In the genomic region with DNA sequence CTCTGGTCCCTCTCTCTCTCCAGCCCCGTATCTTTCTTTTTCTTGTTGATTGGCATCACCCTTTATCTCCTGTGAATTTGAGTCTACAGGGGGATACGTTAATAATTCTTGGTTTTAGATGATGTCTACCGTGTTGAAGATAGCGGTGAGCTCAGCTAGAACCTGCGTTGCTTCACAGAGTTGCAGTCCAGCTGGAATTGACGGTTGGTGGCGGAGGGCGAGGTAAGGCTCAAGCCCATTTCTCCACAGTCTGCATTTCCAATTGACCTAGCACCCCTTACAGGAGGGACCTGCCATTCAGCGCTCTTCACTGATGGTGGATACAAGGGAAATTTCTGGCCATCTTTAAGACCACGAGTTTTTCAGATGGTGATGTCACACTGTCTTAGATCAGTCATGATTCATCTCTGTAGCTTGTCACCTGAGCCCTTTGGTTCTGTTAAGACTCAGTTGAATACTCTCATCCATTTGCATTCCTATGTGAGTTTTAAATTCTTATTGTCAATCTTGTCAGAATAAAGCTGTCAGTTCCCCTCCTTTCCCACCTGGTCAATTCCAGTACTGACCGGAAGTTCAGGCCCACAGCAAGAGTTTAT, we compare ENCODE assay signal across 24 mouse cellular contexts. TPM values are rescaled to one million over a fixed set of nuclear protein-coding genes. Genes with fewer than 3 reads are reported as not detected.
DNase-seq lines count a peak whose midpoint lies in the region; ATAC-seq and TF ChIP-seq lines count a peak whose summit lies in the region.
"Had no signal": no experiment of that assay in that cellular context is flagged by ENCODE, and none has a peak within 500 bp of the region (broad histone marks: within the 10 kb centered on the region; RNA-seq: fewer than 3 reads in every experiment).

No protein-coding gene starts in this region.

- no peak for ATAC-seq in midbrain, embryonic 11.5 days (ENCODE audit: low FRiP score)
- no peak for ATAC-seq in midbrain, embryonic 16.5 days
- ATAC-seq: activated CD4-positive, CD25-positive, alpha-beta regulatory T cell, adult 4 months; CD4-positive, CD25-positive, alpha-beta regulatory T cell, adult 4 months; Patski had no signal

- TF ChIP-seq POLR2A in CH12.LX (IDR thresholded peaks at IDR 0.05; ENCODE audit: low read depth, low read length), result no peak

- WGBS in heart, embryonic 10.5 days, result 69% methylated on average over 11 of the region's 11 CpGs
- WGBS in midbrain, embryonic 11.5 days, result 78% methylated on average over 11 of the region's 11 CpGs
- WGBS in midbrain, embryonic 16.5 days, result 79% methylated on average over 11 of the region's 11 CpGs

- H3K27me3 ChIP-seq in heart, embryonic 10.5 days (ENCODE audit: insufficient read depth, poor library complexity, severe bottlenecking), result peaks cover 9% of the 10 kb centered on the region; the same call in 1 of the 2 replicates
- no peaks in the 10 kb centered on the region for H3K27me3 ChIP-seq in midbrain, embryonic 11.5 days (ENCODE audit: control insufficient read depth, insufficient read depth, low read length)
- H3K27me3 ChIP-seq in midbrain, embryonic 16.5 days (ENCODE audit: control insufficient read depth, insufficient read depth, low read depth, low read length), result no peaks in the 10 kb centered on the region; the same call in 1 of the 2 replicates
- no peaks in the 10 kb centered on the region for H3K27me3 ChIP-seq in CH12.LX (replicated peaks)

- TF ChIP-seq EP300 in CH12.LX (IDR thresholded peaks at IDR 0.05; ENCODE audit: low read length), result peak; percentile 44; the same call in 1 of the 2 replicates

- no peak overlapping the region for H3K4me3 ChIP-seq in heart, embryonic 10.5 days
- no peak overlapping the region for H3K4me3 ChIP-seq in midbrain, embryonic 11.5 days (ENCODE audit: low read depth, low read length)
- H3K4me3 ChIP-seq in midbrain, embryonic 16.5 days (ENCODE audit: low read depth, low read length), result no peak overlapping the region
- H3K4me3 ChIP-seq in CH12.LX (replicated peaks in 1 of 3; ENCODE audit: low read depth in 2 of 3, low read length in 2 of 3, poor library complexity in 1 of 3), result no peak overlapping the region

- TF ChIP-seq RAD21 in CH12.LX (IDR thresholded peaks at IDR 0.05; ENCODE audit: low read depth, low read length), result no peak

- no peaks in the 10 kb centered on the region for H3K79me2 ChIP-seq in CH12.LX (replicated peaks; ENCODE audit: control insufficient read depth, extremely low read depth, insufficient read depth, poor library complexity, severe bottlenecking)

- dilution Hi-C loops in CH12.LX (cut with MboI; ENCODE audit: extremely low pct_ligation_motif_present, extremely low pct_unique_long_range_greater_than_20kb, low sequenced_read_pairs), result no loop called here

- no peak overlapping the region for H3K27ac ChIP-seq in heart, embryonic 10.5 days
- no peak overlapping the region for H3K27ac ChIP-seq in midbrain, embryonic 11.5 days (ENCODE audit: low read depth, low read length)
- no peak overlapping the region for H3K27ac ChIP-seq in midbrain, embryonic 16.5 days (ENCODE audit: low read length)
- no peak overlapping the region for H3K27ac ChIP-seq in CH12.LX (ENCODE audit: insufficient read depth, low read depth)

- no peak for TF ChIP-seq CTCF in CH12.LX (conservative IDR thresholded peaks at IDR 0.05 in 1 of 2, IDR thresholded peaks at IDR 0.05 in 1 of 2; ENCODE audit: low read depth in 2 of 2, low read length in 2 of 2)

- no peaks in the 10 kb centered on the region for H3K9me3 ChIP-seq in heart, embryonic 10.5 days
- H3K9me3 ChIP-seq in midbrain, embryonic 11.5 days (ENCODE audit: control insufficient read depth, low read length), result no peaks in the 10 kb centered on the region; the same call in 1 of the 2 replicates
- H3K9me3 ChIP-seq in midbrain, embryonic 16.5 days (replicated peaks; ENCODE audit: control insufficient read depth, low read length, poor library complexity, severe bottlenecking), result no peaks in the 10 kb centered on the region
- no peaks in the 10 kb centered on the region for H3K9me3 ChIP-seq in CH12.LX (replicated peaks; ENCODE audit: low read length)

- no peak overlapping the region for H3K9ac ChIP-seq in midbrain, embryonic 11.5 days (ENCODE audit: low read length)
- H3K9ac ChIP-seq in midbrain, embryonic 16.5 days (ENCODE audit: low read depth, low read length), result no peak overlapping the region
- no peak overlapping the region for H3K9ac ChIP-seq in CH12.LX (ENCODE audit: insufficient read depth, low read depth)

- no peaks in the 10 kb centered on the region for H3K36me3 ChIP-seq in heart, embryonic 10.5 days
- H3K36me3 ChIP-seq in midbrain, embryonic 11.5 days (ENCODE audit: control insufficient read depth, insufficient read depth, low read length), result no peaks in the 10 kb centered on the region
- H3K36me3 ChIP-seq in midbrain, embryonic 16.5 days (ENCODE audit: control insufficient read depth, insufficient read depth, low read length), result no peaks in the 10 kb centered on the region
- no peaks in the 10 kb centered on the region for H3K36me3 ChIP-seq in CH12.LX (replicated peaks in 1 of 2; ENCODE audit: control insufficient read depth in 1 of 2, insufficient read depth in 1 of 2, low read length in 1 of 2)
- H3K36me3 ChIP-seq: G1E had no signal

- no peaks in the 10 kb centered on the region; the same call in 1 of the 2 replicates for H3K4me1 ChIP-seq in heart, embryonic 10.5 days
- peaks cover 6% of the 10 kb centered on the region for H3K4me1 ChIP-seq in midbrain, embryonic 11.5 days (ENCODE audit: control insufficient read depth, insufficient read depth, low read length)
- H3K4me1 ChIP-seq in midbrain, embryonic 16.5 days (ENCODE audit: control insufficient read depth, insufficient read depth, low read length), result peaks cover 4% of the 10 kb centered on the region; the same call in 1 of the 2 replicates
- H3K4me1 ChIP-seq in CH12.LX (ENCODE audit: control insufficient read depth in 1 of 2, insufficient read depth in 2 of 2), result peaks cover 4 to 25% of the 10 kb centered on the region in 2 experiments

- no peak overlapping the region for H3K4me2 ChIP-seq in midbrain, embryonic 11.5 days
- H3K4me2 ChIP-seq in midbrain, embryonic 16.5 days (ENCODE audit: low read length), result no peak overlapping the region
- H3K4me2 ChIP-seq in CH12.LX (ENCODE audit: insufficient read depth, low read depth, poor library complexity, severe bottlenecking), result no peak overlapping the region

- DNase-seq in heart, adult 11 months, result peak; percentile 52
- DNase-seq in heart, embryonic 10.5 days (ENCODE audit: low spot score), result no peak
- peak; percentile 64 for DNase-seq in midbrain, embryonic 11.5 days (ENCODE audit: low spot score, missing footprints)
- peak; percentile 50 for DNase-seq in CH12.LX (ENCODE audit: extremely low read depth)
- no peak for DNase-seq in embryo, embryonic 10 days (ENCODE audit: low spot score)
- DNase-seq: adrenal gland, adult 2 months; adrenal gland, adult 8-10 months; adrenal gland, postnatal 10 days; adrenal gland, postnatal 14 days; adrenal gland, postnatal 25 days; adrenal gland, postnatal 36 days; B cell, adult 2 months; cerebellum, adult 11 months; cerebellum, adult 11-12 months; cerebellum, adult 18-20 months; cerebellum, adult 2 months had no signal

- in situ Hi-C loops in CH12.LX (cut with MboI; ENCODE audit: low pct_ligation_motif_present, low pct_unique_long_range_greater_than_20kb, low sequenced_read_pairs), result loop anchor here (5.0 to 25.0 kb wide), 3 partner anchors 92 to 302 kb away; no protein-coding TSS in a partner anchor

TF ChIP-seq in CH12.LX, 34 proteins besides CTCF, POLR2A, EP300 and RAD21:
- TF ChIP-seq BHLHE40 (IDR thresholded peaks at IDR 0.05; ENCODE audit: low read depth, low read length) (peak; percentile 85), USF1 (IDR thresholded peaks at IDR 0.05; ENCODE audit: low read depth, low read length) (no peak), ETS1 (conservative IDR thresholded peaks at IDR 0.05; ENCODE audit: low read depth, low read length) (peak; percentile 68), JUN (IDR thresholded peaks at IDR 0.05; ENCODE audit: insufficient read depth, low read depth, low read length) (peak; percentile 67), IRF4 (IDR thresholded peaks at IDR 0.05; ENCODE audit: low read depth, low read length) (peak; percentile 75), UBTF (IDR thresholded peaks at IDR 0.05; ENCODE audit: low read depth, low read length) (no peak), JUND (conservative IDR thresholded peaks at IDR 0.05; ENCODE audit: low read depth, low read length) (peak; percentile 78), MYC (IDR thresholded peaks at IDR 0.05; ENCODE audit: low read depth, low read length) (0 out of 2 replicates have a peak, but pooled peaks have one; percentile 17), KAT2A (IDR thresholded peaks at IDR 0.05; ENCODE audit: insufficient replicate concordance, low read length) (no peak)

RNA-seq across cellular contexts. Expression of a gene that starts 28.8 kb away (rescaled TPM):
- polyA plus RNA-seq in heart, embryonic 10.5 days (2016; fragmentation: Nextera tagmentation; extraction: Ambion mirVana), result not detected in 2 replicates
- polyA plus RNA-seq in midbrain, embryonic 11.5 days (2014; fragmentation: Nextera tagmentation; extraction: Ambion mirVana), result 0.43 and 1.3 TPM in 2 replicates
- not detected in 2 replicates for polyA plus RNA-seq in midbrain, embryonic 16.5 days (2015; fragmentation: Nextera tagmentation; extraction: Ambion mirVana)
- total RNA-seq in CH12.LX (2012; rRNA removed), result not detected in 2 replicates
- total RNA-seq in CH12.LX (2014; rRNA removed), result not detected in 2 replicates
- not detected in 2 replicates for polyA plus RNA-seq in CH12.LX (2012; ENCODE audit: insufficient read length, low read depth)
- total RNA-seq: adrenal gland, adult 18-20 months; adrenal gland, adult 2 months; adrenal gland, adult 8-10 months; adrenal gland, postnatal 10 days; adrenal gland, postnatal 14 days; adrenal gland, postnatal 25 days; adrenal gland, postnatal 36 days; adrenal gland, postnatal 4 days; MEL had no signal
- polyA plus RNA-seq: activated CD4-positive, CD25-positive, alpha-beta regulatory T cell, adult 4 months; adrenal gland, adult 2 months; CD4-positive, CD25-positive, alpha-beta regulatory T cell, adult 4 months; G1E; Patski had no signal

RNA-seq across cellular contexts. Expression of a gene that starts 33.3 kb away (rescaled TPM):
- 0.44 and 1.7 TPM in 2 replicates for polyA plus RNA-seq in heart, embryonic 10.5 days (2016; fragmentation: Nextera tagmentation; extraction: Ambion mirVana)
- 0.20 TPM in 1 of 2 replicates, not detected in the other for polyA plus RNA-seq in midbrain, embryonic 11.5 days (2014; fragmentation: Nextera tagmentation; extraction: Ambion mirVana)
- polyA plus RNA-seq in midbrain, embryonic 16.5 days (2015; fragmentation: Nextera tagmentation; extraction: Ambion mirVana), result 0.23 TPM in 1 of 2 replicates, not detected in the other
- total RNA-seq in CH12.LX (2012; rRNA removed) (not detected in 2 replicates), CH12.LX (2014; rRNA removed) (not detected in 2 replicates)
- not detected in 2 replicates for polyA plus RNA-seq in CH12.LX (2012; ENCODE audit: insufficient read length, low read depth)
- total RNA-seq: G1E, MEL had no signal
- polyA plus RNA-seq: activated CD4-positive, CD25-positive, alpha-beta regulatory T cell, adult 4 months; CD4-positive, CD25-positive, alpha-beta regulatory T cell, adult 4 months; cerebellum, adult 2 months; G1E; Patski had no signal

Comparison
In these comparisons a context has a peak if more than half of its experiments do, and no peak if none do; other contexts are left out.
1. DNase-seq: peak in heart, adult 11 months (single experiment), midbrain, embryonic 11.5 days (single experiment) and CH12.LX (single experiment); none in heart, embryonic 10.5 days (single experiment) and embryo, embryonic 10 days (single experiment).